Mouse (Mus musculus): Measurements from ENCODE around the gene Orm3. TPM values are rescaled to one million over a fixed set of nuclear protein-coding genes. Genes with fewer than 3 reads are reported as not detected.

The Orm3 gene
- polyA plus RNA-seq, 1 experiment from 2014 or later, result not detected

DNA sequence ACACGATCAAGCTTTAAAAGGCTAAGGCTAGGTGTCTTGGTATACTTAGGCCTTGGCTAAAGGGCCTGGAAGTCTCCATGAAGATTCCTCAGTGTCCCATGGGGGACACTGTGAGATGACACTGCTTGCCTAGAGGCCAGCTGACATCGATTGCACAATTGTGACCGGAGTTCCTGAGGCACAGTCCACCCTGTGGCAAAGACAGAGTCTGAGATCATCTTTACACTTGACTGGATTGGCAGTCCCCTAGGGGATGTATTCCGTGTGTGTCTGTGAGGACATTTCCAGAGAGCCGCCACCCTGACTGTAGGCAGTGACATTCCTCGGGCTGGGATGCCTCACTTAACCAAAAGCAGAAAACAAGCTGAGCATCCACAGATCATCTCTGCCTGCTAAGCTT lies 3.9 kb downstream of the Orm3 start:
- no peak overlapping the region for H3K4me2 ChIP-seq (ENCODE audit: low read depth, low read length)
- no peak overlapping the region for H3K27ac ChIP-seq (ENCODE audit: low read depth)
- peak; percentile 73 for ATAC-seq
- no peak overlapping the region for H3K4me3 ChIP-seq (ENCODE audit: low read depth, low read length)
- WGBS (ENCODE audit: insufficient replicate concordance), result 64% methylated on average over 6 of the region's 6 CpGs
- H3K4me1 ChIP-seq (ENCODE audit: insufficient read depth), result peaks cover 9% of the 10 kb centered on the region
- no peaks in the 10 kb centered on the region for H3K27me3 ChIP-seq (ENCODE audit: insufficient read depth, low read length)
- H3K9me3 ChIP-seq (ENCODE audit: low read length), result no peaks in the 10 kb centered on the region
- TF ChIP-seq EP300 (IDR thresholded peaks at IDR 0.05; ENCODE audit: low read depth), result no peak
- TF ChIP-seq CTCF (IDR thresholded peaks at IDR 0.05; ENCODE audit: low read depth), result no peak
- H3K9ac ChIP-seq (replicated peaks), result no peak overlapping the region
- DNase-seq, result peak; percentile 38
- H3K36me3 ChIP-seq (replicated peaks; ENCODE audit: insufficient read depth, low read length), result no peaks in the 10 kb centered on the region

DNA sequence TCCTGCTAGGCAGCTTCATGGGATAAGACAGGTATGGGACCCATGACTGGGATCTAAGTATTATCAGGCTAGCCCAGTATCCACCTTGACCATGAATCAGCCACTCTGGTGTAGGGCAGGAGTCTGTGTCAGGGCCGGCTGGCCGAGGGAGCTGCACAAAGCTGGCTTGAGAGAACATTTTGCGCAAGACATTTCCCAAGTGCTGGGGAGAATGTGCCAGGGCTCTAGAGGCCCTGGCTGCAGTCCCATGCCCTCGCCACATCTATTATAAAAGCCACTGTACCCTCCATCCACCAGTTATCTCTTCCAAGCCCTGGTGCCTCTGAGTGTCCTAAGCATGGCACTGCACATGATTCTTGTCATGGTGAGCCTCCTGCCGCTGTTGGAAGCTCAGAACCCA lies 6.2 kb downstream of the Orm3 start, which contains the start of gene Orm2:
Orm2 (plus strand) TSS at position 300 of the 400 bp plus-strand sequence.
- H3K36me3 ChIP-seq (replicated peaks; ENCODE audit: insufficient read depth, low read length), result 0 out of 2 replicates have a peak, but pooled peaks cover under 1% of the 10 kb centered on the region
- H3K9me3 ChIP-seq (ENCODE audit: low read length), result no peaks in the 10 kb centered on the region
- H3K27me3 ChIP-seq (ENCODE audit: insufficient read depth, low read length), result no peaks in the 10 kb centered on the region
- DNase-seq (no peak), ATAC-seq (no peak)
- peaks cover 4% of the 10 kb centered on the region for H3K4me1 ChIP-seq (ENCODE audit: insufficient read depth)
- H3K4me3 ChIP-seq (ENCODE audit: low read depth, low read length), result no peak within 1 kb of the TSS
- TF ChIP-seq EP300 (IDR thresholded peaks at IDR 0.05; ENCODE audit: low read depth), result no peak
- no peak for TF ChIP-seq CTCF (IDR thresholded peaks at IDR 0.05; ENCODE audit: low read depth)
- no peak within 1 kb of the TSS for H3K9ac ChIP-seq (replicated peaks)
- no peak within 1 kb of the TSS for H3K27ac ChIP-seq (ENCODE audit: low read depth)
- H3K4me2 ChIP-seq (ENCODE audit: low read depth, low read length), result no peak within 1 kb of the TSS
- 73% methylated on average over 5 of the region's 5 CpGs for WGBS (ENCODE audit: insufficient replicate concordance)

DNA sequence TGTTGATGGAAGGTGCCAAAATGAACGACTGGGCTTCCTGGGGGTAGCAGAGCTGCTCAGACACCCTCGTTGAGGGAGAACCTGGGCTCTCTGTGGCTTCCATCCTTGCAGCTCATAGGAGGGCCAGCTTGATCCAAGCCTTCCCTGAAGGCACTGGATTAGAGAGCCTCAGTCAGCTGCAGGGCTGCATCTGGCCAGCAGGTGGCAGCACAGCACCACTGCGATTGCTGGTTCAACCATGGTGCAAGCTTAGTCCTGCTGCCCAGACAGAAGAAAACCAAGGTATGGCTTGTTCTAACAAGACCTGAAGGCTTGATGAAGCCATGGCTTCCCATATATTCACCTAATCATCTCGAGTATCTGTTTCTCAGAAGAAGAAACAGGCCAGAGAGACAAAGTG lies 12.6 kb downstream of the Orm3 start:
- no peaks in the 10 kb centered on the region for H3K9me3 ChIP-seq (ENCODE audit: low read length)
- peaks cover 50% of the 10 kb centered on the region for H3K36me3 ChIP-seq (replicated peaks; ENCODE audit: insufficient read depth, low read length)
- WGBS (ENCODE audit: insufficient replicate concordance), result 7% methylated on average over 4 of the region's 4 CpGs
- ATAC-seq (peak; percentile 47), DNase-seq (peak; percentile 90)
- no peaks in the 10 kb centered on the region for H3K27me3 ChIP-seq (ENCODE audit: insufficient read depth, low read length)
- H3K4me3 ChIP-seq (ENCODE audit: low read depth, low read length), result no peak overlapping the region
- no peak overlapping the region for H3K27ac ChIP-seq (ENCODE audit: low read depth)
- H3K4me2 ChIP-seq (ENCODE audit: low read depth, low read length), result no peak overlapping the region
- TF ChIP-seq EP300 (IDR thresholded peaks at IDR 0.05; ENCODE audit: low read depth), result no peak
- peak; percentile 100 for TF ChIP-seq CTCF (IDR thresholded peaks at IDR 0.05; ENCODE audit: low read depth)
- H3K4me1 ChIP-seq (ENCODE audit: insufficient read depth), result peaks cover 10% of the 10 kb centered on the region
- no peak overlapping the region for H3K9ac ChIP-seq (replicated peaks)

DNA sequence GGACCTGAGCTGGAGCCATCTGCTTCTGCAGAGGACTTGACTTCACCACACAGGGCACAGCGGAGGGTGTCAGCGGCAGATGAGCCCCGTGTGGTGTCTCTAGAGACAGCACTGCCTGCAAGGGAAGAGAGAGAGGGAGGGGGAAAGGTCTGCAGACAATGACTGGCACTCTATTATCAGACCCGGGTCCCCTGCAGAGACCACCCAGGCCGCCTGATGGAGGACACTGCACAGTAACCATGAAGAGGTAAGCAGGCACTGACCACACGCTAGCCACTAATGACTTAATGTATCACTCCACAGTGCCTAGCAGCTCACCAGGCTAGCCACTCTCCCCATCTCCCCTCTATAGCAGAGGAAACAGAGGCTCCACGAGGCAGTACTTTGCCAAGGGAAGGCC lies 14.9 kb downstream of the Orm3 start:
- Histone ChIP-seq H3K27ac (ENCODE audit: low read depth) (no peak overlapping the region), H3K4me1 (ENCODE audit: insufficient read depth) (peaks cover 28% of the 10 kb centered on the region), H3K27me3 (ENCODE audit: insufficient read depth, low read length) (no peaks in the 10 kb centered on the region), H3K36me3 (replicated peaks; ENCODE audit: insufficient read depth, low read length) (peaks cover 59% of the 10 kb centered on the region), H3K4me2 (ENCODE audit: low read depth, low read length) (no peak overlapping the region), H3K9me3 (ENCODE audit: low read length) (no peaks in the 10 kb centered on the region), H3K9ac (replicated peaks) (no peak overlapping the region), H3K4me3 (ENCODE audit: low read depth, low read length) (no peak overlapping the region)
- 71% methylated on average over 7 of the region's 7 CpGs for WGBS (ENCODE audit: insufficient replicate concordance)
- TF ChIP-seq EP300 (IDR thresholded peaks at IDR 0.05; ENCODE audit: low read depth), result no peak
- TF ChIP-seq CTCF (IDR thresholded peaks at IDR 0.05; ENCODE audit: low read depth), result no peak
- no peak for DNase-seq
- ATAC-seq, result no peak

DNA sequence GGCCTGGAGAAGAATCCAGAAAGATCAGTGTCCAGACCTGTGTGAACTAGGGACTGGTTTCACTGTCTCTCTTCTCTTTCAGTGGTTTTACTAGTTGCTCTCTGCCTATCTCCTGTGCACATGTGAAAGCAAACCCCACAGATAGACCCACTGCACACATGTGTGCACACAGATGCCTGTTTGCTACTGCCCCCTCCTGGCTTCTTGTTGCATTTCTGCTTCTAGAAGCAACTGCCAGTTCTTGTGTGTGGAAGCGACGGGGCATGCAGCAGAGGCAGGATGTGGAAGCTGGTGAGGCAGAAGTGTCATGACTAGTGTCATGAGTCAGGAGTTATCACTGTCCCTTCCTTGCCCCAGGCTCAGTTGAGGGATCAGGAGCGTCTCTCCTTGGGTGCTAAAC lies 15.9 kb downstream of the Orm3 start:
- H3K4me3 ChIP-seq (ENCODE audit: low read depth, low read length), result no peak overlapping the region
- no peaks in the 10 kb centered on the region for H3K27me3 ChIP-seq (ENCODE audit: insufficient read depth, low read length)
- peaks cover 63% of the 10 kb centered on the region for H3K36me3 ChIP-seq (replicated peaks; ENCODE audit: insufficient read depth, low read length)
- no peak overlapping the region for H3K4me2 ChIP-seq (ENCODE audit: low read depth, low read length)
- peak; percentile 22 for ATAC-seq
- WGBS (ENCODE audit: insufficient replicate concordance), result 23% methylated on average over 3 of the region's 3 CpGs
- peaks cover 28% of the 10 kb centered on the region for H3K4me1 ChIP-seq (ENCODE audit: insufficient read depth)
- DNase-seq, result peak; percentile 79
- no peak overlapping the region for H3K9ac ChIP-seq (replicated peaks)
- 0 out of 2 replicates have a peak, but pooled peaks have one; percentile 38 for TF ChIP-seq EP300 (IDR thresholded peaks at IDR 0.05; ENCODE audit: low read depth)
- peak; percentile 84 for TF ChIP-seq CTCF (IDR thresholded peaks at IDR 0.05; ENCODE audit: low read depth)
- no peak overlapping the region for H3K27ac ChIP-seq (ENCODE audit: low read depth)
- no peaks in the 10 kb centered on the region for H3K9me3 ChIP-seq (ENCODE audit: low read length)

DNA sequence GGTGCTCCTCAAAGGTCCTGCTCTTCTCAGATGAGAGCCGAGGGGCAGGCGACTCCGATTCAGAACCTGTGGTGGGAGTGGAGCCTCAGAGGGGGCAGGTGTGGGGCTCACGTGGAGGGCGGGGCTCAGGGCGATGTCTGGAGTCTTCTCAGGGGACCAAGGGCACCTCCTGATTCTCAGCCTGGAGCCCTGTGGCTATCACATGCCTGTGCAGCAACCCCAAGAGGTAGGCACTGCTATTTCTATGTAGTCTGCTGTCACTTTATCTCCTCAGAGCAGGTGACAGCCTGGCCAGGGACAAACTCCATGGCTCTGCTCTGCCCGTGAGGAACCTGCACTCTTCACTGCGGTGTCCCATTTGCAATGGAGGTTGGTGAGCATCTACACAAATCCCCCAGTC lies 17.4 kb downstream of the Orm3 start:
- TF ChIP-seq CTCF (IDR thresholded peaks at IDR 0.05; ENCODE audit: low read depth) (peak; percentile 8; the same call in 1 of the 2 replicates), EP300 (IDR thresholded peaks at IDR 0.05; ENCODE audit: low read depth) (peak; percentile 70)
- Histone ChIP-seq H3K4me1 (ENCODE audit: insufficient read depth) (peaks cover 28% of the 10 kb centered on the region), H3K36me3 (replicated peaks; ENCODE audit: insufficient read depth, low read length) (peaks cover 56% of the 10 kb centered on the region), H3K4me2 (ENCODE audit: low read depth, low read length) (peak overlapping the region; percentile 59), H3K9ac (replicated peaks) (peak overlapping the region; percentile 12; the same call in 1 of the 2 replicates), H3K27ac (ENCODE audit: low read depth) (peak overlapping the region; percentile 85), H3K4me3 (ENCODE audit: low read depth, low read length) (no peak overlapping the region), H3K9me3 (ENCODE audit: low read length) (no peaks in the 10 kb centered on the region), H3K27me3 (ENCODE audit: insufficient read depth, low read length) (no peaks in the 10 kb centered on the region)
- DNase-seq (no peak), ATAC-seq (peak; percentile 64)
- 68% methylated on average over 8 of the region's 8 CpGs for WGBS (ENCODE audit: insufficient replicate concordance)

Data from liver, postnatal 0 days (tissue).